Mouse (Mus musculus): ENCODE data around the gene Mob4. TPM values are rescaled to one million over a fixed set of nuclear protein-coding genes. Genes with fewer than 3 reads are reported as not detected.

The Mob4 gene
- polyA plus RNA-seq (2014; fragmentation: Illumina TruSeq; extraction: RNeasy Lipid Tissue Mini Kit (QIAGEN cat#74804); ENCODE audit: low read depth, low replicate concordance), result 38.5 TPM

DNA sequence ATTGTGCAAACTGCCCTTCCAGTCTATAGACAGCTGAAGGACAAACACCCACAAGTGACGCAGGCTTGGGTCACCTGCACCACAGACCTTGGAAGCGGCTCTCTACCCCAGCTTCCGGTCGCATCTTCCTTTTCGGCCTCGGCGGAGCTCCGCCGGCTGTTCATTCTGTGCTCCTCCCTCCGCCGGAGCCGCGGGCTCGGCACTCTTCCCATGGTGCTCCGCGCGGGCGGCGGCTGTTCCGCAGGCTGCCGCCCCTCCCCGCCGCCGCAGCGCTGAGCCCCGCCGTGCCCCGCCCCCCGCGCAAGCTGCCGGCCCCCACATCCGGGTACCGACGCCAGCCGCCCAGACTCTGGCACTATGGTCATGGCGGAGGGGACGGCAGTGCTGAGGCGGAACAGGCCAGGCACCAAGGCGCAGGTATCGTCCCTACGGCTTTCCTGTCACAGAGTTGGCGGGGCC, at the start of gene Mob4:
Mob4 (plus strand) TSS at position 289 of the 459 bp plus-strand sequence.

DNA sequence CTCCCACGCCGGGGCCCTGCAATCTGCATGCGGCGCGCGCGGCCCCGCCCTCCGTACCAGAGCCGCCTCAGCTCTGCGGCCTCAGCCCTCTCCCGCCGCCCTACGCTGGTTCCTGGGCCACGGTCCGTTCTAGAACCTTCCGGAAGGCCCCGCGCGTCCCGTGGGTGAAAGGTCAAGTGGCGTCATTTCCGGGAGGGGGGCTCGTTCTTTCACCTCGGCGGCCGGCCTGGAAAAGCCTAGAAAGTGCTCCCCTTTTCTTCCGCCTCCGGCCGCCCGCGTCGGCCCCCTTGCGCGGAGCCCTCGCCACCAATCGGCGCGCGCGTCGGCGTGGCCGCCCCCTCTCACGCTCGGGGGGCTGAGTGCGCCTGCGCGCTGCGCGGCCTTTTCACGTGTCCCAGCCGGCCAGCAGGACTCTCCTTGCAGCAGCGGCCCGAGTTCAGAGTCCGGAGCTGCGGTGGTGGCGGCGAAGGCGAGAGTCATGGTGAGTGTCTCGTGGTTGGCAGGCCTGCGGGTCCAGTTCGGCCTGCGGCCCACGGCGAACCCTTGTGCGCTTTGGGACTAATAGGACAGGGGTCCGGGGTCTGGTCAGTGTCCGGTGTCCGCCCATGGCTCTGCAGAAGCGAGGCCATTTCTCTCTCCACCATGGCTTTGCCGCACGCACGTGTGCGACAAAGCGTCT, 43.0 kb upstream of the Mob4 start, which contains the start of the genes Hspe1 and Hspd1:
Hspe1 (plus strand) TSS at position 201 of the 679 bp plus-strand sequence.
Hspd1 (minus strand) TSS at position 312 of the 679 bp plus-strand sequence.

Other genes with a start within 250 kb of the Mob4 start
- 13.8 TPM for gene Ankrd44, start 204.8 kb upstream of the Mob4 start, polyA plus RNA-seq (2014; fragmentation: Illumina TruSeq; extraction: RNeasy Lipid Tissue Mini Kit (QIAGEN cat#74804); ENCODE audit: low read depth, low replicate concordance)
- 186 TPM for gene Sf3b1, start 103.8 kb upstream of the Mob4 start, polyA plus RNA-seq (2014; fragmentation: Illumina TruSeq; extraction: RNeasy Lipid Tissue Mini Kit (QIAGEN cat#74804); ENCODE audit: low read depth, low replicate concordance)
- 117 TPM for gene Coq10b, start 78.5 kb upstream of the Mob4 start, polyA plus RNA-seq (2014; fragmentation: Illumina TruSeq; extraction: RNeasy Lipid Tissue Mini Kit (QIAGEN cat#74804); ENCODE audit: low read depth, low replicate concordance)
- 68.7 TPM for gene Hspe1, start 43.1 kb upstream of the Mob4 start, polyA plus RNA-seq (2014; fragmentation: Illumina TruSeq; extraction: RNeasy Lipid Tissue Mini Kit (QIAGEN cat#74804); ENCODE audit: low read depth, low replicate concordance)
- gene Hspd1, start 43.0 kb upstream of the Mob4 start, polyA plus RNA-seq (2014; fragmentation: Illumina TruSeq; extraction: RNeasy Lipid Tissue Mini Kit (QIAGEN cat#74804); ENCODE audit: low read depth, low replicate concordance), result 96.7 TPM
- 9.1 TPM for gene Rftn2, start 95.6 kb downstream of the Mob4 start, polyA plus RNA-seq (2014; fragmentation: Illumina TruSeq; extraction: RNeasy Lipid Tissue Mini Kit (QIAGEN cat#74804); ENCODE audit: low read depth, low replicate concordance)
- 2.4 TPM for gene Mars2, start 105.9 kb downstream of the Mob4 start, polyA plus RNA-seq (2014; fragmentation: Illumina TruSeq; extraction: RNeasy Lipid Tissue Mini Kit (QIAGEN cat#74804); ENCODE audit: low read depth, low replicate concordance)
- 504 TPM for gene Boll, start 232.2 kb downstream of the Mob4 start, polyA plus RNA-seq (2014; fragmentation: Illumina TruSeq; extraction: RNeasy Lipid Tissue Mini Kit (QIAGEN cat#74804); ENCODE audit: low read depth, low replicate concordance)